Mouse (Mus musculus): Measurements from ENCODE around the gene Akap9.

DNA sequence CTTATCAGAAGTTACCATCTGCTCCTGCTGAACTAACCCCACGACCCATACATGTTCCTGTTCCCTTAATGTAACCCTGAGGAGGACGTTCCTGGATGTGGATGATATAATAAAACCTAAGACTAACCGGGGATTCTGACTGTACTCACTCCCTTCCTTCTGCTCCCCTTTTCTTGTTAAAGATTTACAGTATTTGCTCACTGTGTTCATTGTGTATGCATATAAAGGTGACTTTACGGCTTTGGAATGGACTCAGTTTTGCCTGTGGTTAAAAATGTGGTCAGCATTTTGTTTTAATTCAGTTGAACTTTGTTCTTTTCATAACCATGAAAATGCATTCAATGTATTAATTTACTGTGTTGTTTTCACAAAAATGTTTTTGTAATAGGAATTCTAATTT lies 104.0 kb downstream of the Akap9 start:
- TF ChIP-seq POLR2A (IDR thresholded peaks at IDR 0.05; ENCODE audit: insufficient read length, low read depth) (no peak), E2F4 (IDR thresholded peaks at IDR 0.05; ENCODE audit: insufficient read depth) (no peak), MAX (IDR thresholded peaks at IDR 0.05; ENCODE audit: low read depth) (no peak), MYOG (IDR thresholded peaks at IDR 0.05; ENCODE audit: control insufficient read depth in 1 of 3, insufficient read depth in 1 of 3, insufficient read length in 2 of 3, low read depth in 2 of 3) (no peak), TCF12 (IDR thresholded peaks at IDR 0.05; ENCODE audit: insufficient read depth, poor library complexity, severe bottlenecking) (no peak), MYOD1 (IDR thresholded peaks at IDR 0.05; ENCODE audit: control insufficient read depth in 1 of 3, insufficient read length in 2 of 3, low read depth in 2 of 3) (no peak), USF1 (IDR thresholded peaks at IDR 0.05; ENCODE audit: low read depth) (no peak), POLR2AphosphoS2 (IDR thresholded peaks at IDR 0.05; ENCODE audit: insufficient read length, low read depth) (no peak), TCF3 (IDR thresholded peaks at IDR 0.05; ENCODE audit: insufficient read length, low read depth) (no peak)
